ENCODE assay signal across 19 mouse cellular contexts in the genomic region with DNA sequence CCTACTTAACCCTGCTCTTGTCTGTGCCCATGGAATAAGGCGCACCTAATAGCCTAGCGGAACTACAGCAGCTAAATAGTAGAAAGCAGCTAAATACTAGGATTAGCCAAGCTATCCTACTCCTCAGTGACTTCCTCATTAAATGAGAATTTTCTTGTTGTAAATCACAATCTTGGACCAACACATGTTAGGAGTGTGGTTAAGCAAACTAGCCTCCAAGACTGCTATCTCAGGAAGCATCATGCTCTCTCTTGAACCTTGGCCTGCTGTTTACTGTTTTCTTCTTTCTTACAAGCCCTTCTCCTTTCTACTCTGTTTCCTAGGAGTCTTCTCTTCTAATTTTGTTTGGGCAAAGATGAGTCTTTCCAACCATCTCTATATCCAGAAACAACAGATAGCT.
"Had no signal": no experiment of that assay in that cellular context is flagged by ENCODE, and none has a peak within 500 bp of the region (broad histone marks: within the 10 kb centered on the region; RNA-seq: fewer than 3 reads in every experiment).

No protein-coding gene starts in this region.

- H3K36me3 ChIP-seq: liver, embryonic 13.5 days; midbrain, embryonic 10.5 days; midbrain, embryonic 15.5 days; neural tube, embryonic 12.5 days; neural tube, embryonic 15.5 days had no signal

- ATAC-seq: intestine, postnatal 0 days; midbrain, embryonic 15.5 days had no signal

- H3K4me2 ChIP-seq: liver, embryonic 13.5 days; midbrain, embryonic 15.5 days; neural tube, embryonic 12.5 days; neural tube, embryonic 15.5 days had no signal

- DNase-seq: kidney, adult 2 months; kidney, postnatal 36 days; layer of hippocampus, postnatal 36 days; liver, embryonic 13.5 days; lung, adult 2 months; lung, postnatal 14 days; lung, postnatal 4 days; right cerebral cortex, adult 18-20 months; right cerebral cortex, postnatal 25 days; thymus, adult 2 months; thymus, postnatal 14 days; thymus, postnatal 4 days had no signal

- H3K4me1 ChIP-seq: liver, embryonic 13.5 days; midbrain, embryonic 15.5 days; neural tube, embryonic 12.5 days; neural tube, embryonic 15.5 days had no signal

- H3K4me3 ChIP-seq: left cerebral cortex, adult 2 months; liver, embryonic 13.5 days; midbrain, embryonic 10.5 days; midbrain, embryonic 15.5 days; neural tube, embryonic 12.5 days; neural tube, embryonic 15.5 days had no signal

- H3K27me3 ChIP-seq: liver, embryonic 13.5 days; midbrain, embryonic 15.5 days; neural tube, embryonic 12.5 days; neural tube, embryonic 15.5 days had no signal

- H3K27ac ChIP-seq: kidney, postnatal 0 days; left cerebral cortex, adult 2 months; liver, embryonic 13.5 days; midbrain, embryonic 15.5 days; neural tube, embryonic 12.5 days; neural tube, embryonic 15.5 days had no signal

- H3K9me3 ChIP-seq: liver, embryonic 13.5 days; midbrain, embryonic 10.5 days; midbrain, embryonic 15.5 days; neural tube, embryonic 12.5 days; neural tube, embryonic 15.5 days had no signal

- H3K9ac ChIP-seq: liver, embryonic 13.5 days; midbrain, embryonic 15.5 days; neural tube, embryonic 12.5 days; neural tube, embryonic 15.5 days had no signal
